Mouse (Mus musculus): ENCODE results near the gene Mdm2. TPM values are rescaled to one million over a fixed set of nuclear protein-coding genes. Genes with fewer than 3 reads are reported as not detected.
A peak's percentile ranks its signal among the peaks of the same experiment; 100 is the strongest.

The Mdm2 gene
- polyA plus RNA-seq, 1 experiment from 2014 or later, result 56.0 TPM

DNA sequence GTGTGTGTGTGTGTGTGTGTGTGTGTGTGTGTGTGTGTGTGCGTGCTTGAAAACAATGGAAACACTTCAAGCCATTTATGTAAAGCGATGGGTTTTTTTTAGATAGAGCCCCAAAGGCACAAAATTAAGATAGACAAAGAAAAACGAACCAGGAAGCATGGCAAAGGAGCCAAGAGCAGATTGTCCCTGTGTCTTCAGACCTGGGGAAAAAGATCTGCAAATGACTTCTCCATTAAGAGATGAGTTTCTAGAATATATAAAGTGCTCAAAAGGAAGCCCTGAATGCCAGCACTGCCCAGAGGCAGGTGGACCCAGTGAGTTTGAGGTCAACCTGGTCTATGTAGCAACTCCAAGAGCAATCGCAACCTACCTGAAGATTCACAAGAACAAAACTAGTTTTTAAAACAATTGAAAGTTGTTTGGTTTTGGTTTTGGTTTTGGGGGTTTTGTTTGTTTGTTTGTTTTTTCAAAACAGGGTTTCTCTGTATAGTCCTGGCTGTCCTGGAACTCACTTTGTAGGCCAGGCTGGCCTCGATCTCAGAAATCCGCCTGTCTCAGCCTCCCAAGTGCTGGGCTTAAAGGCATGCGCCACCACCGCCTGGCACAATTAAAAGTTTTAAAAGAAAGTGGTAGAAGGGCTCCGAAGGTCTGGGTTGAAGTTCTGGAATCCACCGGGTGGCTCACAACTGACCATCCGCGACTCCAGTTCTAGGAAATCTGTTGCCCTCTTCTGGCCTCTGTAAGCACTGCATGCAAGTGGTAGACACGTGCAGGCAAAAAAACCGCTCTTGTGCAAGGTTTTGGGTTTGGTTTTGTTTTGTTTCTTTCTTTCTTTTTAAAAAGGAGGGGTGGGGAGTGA lies 28.3 kb downstream of the Mdm2 start:
- H3K27me3 ChIP-seq (replicated peaks; ENCODE audit: control insufficient read depth, insufficient read depth, low read length), result no peaks in the 10 kb centered on the region
- no peak overlapping the region for H3K9ac ChIP-seq (ENCODE audit: low read depth, low read length)
- DNase-seq (ENCODE audit: low spot score) (no peak), ATAC-seq (replicated peaks; ENCODE audit: low FRiP score) (no peak)
- no peak overlapping the region for H3K4me2 ChIP-seq
- H3K4me3 ChIP-seq (ENCODE audit: low read depth, low read length), result no peak overlapping the region
- WGBS, result 58% methylated on average over 14 of the region's 14 CpGs
- H3K9me3 ChIP-seq (ENCODE audit: control insufficient read depth, low read length), result no peaks in the 10 kb centered on the region
- H3K36me3 ChIP-seq (ENCODE audit: control insufficient read depth, insufficient read depth, low read length), result no peaks in the 10 kb centered on the region
- H3K27ac ChIP-seq (ENCODE audit: low read depth, low read length), result no peak overlapping the region
- peaks cover 14% of the 10 kb centered on the region for H3K4me1 ChIP-seq (replicated peaks; ENCODE audit: control insufficient read depth, insufficient read depth, low read length)

DNA sequence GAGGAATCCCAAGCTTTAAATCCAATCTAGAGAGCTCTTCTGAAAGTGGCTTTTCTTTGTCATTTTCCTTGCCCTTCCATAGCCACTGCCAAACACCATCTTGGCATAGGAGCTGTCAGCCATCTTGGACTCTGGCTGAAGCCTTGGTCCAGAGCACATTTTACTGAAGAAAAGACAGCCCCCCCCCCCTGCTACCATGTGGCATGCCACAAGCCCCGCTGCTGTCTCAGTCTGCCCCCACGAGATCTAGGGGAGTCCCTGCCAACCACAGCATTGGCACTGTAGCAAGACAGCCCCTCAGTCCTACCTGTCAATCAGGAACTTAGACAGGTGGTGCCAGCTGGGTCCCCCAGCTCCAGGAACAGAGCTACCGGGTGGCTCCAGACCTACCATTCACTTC lies 29.0 kb downstream of the Mdm2 start:
- no peak overlapping the region for H3K27ac ChIP-seq (ENCODE audit: low read depth, low read length)
- no peak for ATAC-seq (replicated peaks; ENCODE audit: low FRiP score)
- 84% methylated on average over 3 of the region's 3 CpGs for WGBS

DNA sequence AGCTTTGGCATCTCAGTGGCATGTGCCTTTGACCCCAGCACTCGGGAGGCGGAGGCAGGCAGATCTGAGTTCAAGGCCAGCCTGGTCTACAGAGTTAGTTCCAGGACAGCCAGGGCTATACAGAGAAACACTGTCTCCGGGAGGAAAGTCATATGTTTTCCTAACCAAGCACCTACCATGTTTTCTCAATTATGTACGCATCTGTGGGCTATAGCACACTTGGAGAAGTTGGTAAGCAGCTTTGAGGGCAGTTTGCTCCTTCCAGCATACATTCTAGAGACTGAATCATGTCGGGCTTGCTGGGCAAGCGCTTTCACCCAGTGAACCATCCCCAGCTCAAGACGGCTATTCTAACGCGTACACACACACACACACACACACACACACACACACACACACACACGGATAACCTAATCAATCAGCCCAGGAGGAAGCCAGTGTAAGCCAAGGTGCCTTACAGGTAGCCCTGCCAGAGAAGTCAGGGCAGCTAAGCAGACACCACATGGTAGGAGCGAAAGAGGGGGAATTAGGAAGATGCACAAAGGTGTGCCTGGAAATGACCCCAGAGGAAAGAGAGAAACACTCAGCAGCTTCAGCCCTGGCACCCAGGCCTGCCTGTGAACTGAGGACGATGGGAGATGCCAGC lies 29.6 kb downstream of the Mdm2 start:
- no peaks in the 10 kb centered on the region for H3K9me3 ChIP-seq (ENCODE audit: control insufficient read depth, low read length)
- no peak overlapping the region for H3K27ac ChIP-seq (ENCODE audit: low read depth, low read length)
- 85% methylated on average over 12 of the region's 12 CpGs for WGBS
- no peak for ATAC-seq (replicated peaks; ENCODE audit: low FRiP score)
- H3K27me3 ChIP-seq (replicated peaks; ENCODE audit: control insufficient read depth, insufficient read depth, low read length), result no peaks in the 10 kb centered on the region
- H3K4me2 ChIP-seq, result no peak overlapping the region
- no peak for DNase-seq (ENCODE audit: low spot score)
- no peak overlapping the region for H3K4me3 ChIP-seq (ENCODE audit: low read depth, low read length)
- peaks cover 22% of the 10 kb centered on the region for H3K4me1 ChIP-seq (replicated peaks; ENCODE audit: control insufficient read depth, insufficient read depth, low read length)
- no peak overlapping the region for H3K9ac ChIP-seq (ENCODE audit: low read depth, low read length)
- no peaks in the 10 kb centered on the region for H3K36me3 ChIP-seq (ENCODE audit: control insufficient read depth, insufficient read depth, low read length)

More for the DNA sequence above, 29.0 kb downstream of the Mdm2 start:
- Histone ChIP-seq H3K9ac (ENCODE audit: low read depth, low read length) (no peak overlapping the region), H3K9me3 (ENCODE audit: control insufficient read depth, low read length) (no peaks in the 10 kb centered on the region), H3K4me3 (ENCODE audit: low read depth, low read length) (no peak overlapping the region), H3K4me2 (no peak overlapping the region), H3K27me3 (replicated peaks; ENCODE audit: control insufficient read depth, insufficient read depth, low read length) (no peaks in the 10 kb centered on the region), H3K4me1 (replicated peaks; ENCODE audit: control insufficient read depth, insufficient read depth, low read length) (peaks cover 17% of the 10 kb centered on the region), H3K36me3 (ENCODE audit: control insufficient read depth, insufficient read depth, low read length) (no peaks in the 10 kb centered on the region)
- DNase-seq (ENCODE audit: low spot score), result no peak

DNA sequence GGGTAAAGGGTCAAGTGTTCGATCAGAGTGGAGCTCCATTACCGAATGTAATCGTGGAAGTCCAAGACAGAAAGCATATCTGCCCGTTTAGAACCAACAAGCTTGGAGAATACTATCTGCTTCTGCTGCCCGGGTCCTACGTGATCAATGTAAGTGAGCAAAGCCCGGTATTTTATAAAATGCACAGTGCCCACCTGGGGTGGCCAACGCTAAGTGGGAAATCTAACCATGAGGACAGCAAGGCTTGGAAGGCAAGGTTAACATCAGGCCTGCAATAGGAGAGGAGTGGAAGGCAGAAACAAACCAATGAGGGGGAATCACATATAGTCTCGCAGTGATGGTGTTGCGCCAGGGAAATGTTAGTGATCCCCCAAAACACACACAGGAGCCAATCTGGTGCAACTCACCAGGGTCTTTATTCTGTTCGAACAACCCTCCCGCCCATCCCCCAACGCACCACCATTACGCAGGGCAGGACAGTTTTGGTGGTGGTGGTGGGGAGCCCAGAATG lies 30.5 kb downstream of the Mdm2 start:
- no peaks in the 10 kb centered on the region for H3K27me3 ChIP-seq (replicated peaks; ENCODE audit: control insufficient read depth, insufficient read depth, low read length)
- H3K4me2 ChIP-seq, result no peak overlapping the region
- peaks cover 22% of the 10 kb centered on the region for H3K4me1 ChIP-seq (replicated peaks; ENCODE audit: control insufficient read depth, insufficient read depth, low read length)
- H3K9ac ChIP-seq (ENCODE audit: low read depth, low read length), result no peak overlapping the region
- 91% methylated on average over 14 of the region's 14 CpGs for WGBS
- H3K9me3 ChIP-seq (ENCODE audit: control insufficient read depth, low read length), result no peaks in the 10 kb centered on the region
- no peak for ATAC-seq (replicated peaks; ENCODE audit: low FRiP score)
- H3K36me3 ChIP-seq (ENCODE audit: control insufficient read depth, insufficient read depth, low read length), result no peaks in the 10 kb centered on the region
- no peak overlapping the region for H3K27ac ChIP-seq (ENCODE audit: low read depth, low read length)
- no peak for DNase-seq (ENCODE audit: low spot score)
- H3K4me3 ChIP-seq (ENCODE audit: low read depth, low read length), result no peak overlapping the region

DNA sequence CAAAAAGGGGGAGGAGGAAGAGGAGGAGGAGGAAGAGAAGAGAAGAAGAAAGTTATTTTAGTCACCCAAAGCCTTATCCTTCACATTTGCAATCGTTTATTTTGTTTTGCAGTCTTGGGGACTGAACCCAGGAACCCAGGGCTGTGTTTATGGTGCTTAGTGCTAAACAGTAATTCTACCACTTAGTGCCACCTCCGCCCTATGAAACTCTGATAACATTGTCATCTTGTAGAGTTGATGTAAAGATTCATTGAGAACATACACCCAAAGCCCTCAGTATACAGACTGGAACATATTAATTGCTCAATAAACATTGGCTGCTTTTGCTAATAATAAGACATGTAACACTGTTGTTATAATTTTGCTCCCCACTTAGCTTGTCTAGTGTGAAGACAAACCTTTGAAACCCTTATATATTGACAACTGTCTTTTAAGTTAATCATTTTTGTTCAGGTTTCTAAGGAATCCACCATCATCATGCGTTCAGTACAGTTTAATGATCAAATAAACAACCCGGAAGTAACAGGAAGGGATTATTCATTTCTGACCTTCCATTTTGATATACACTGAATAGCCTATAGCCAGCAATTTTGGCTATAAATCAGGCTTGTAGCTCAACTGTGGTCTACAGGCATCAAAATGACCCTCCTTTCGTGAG lies 31.4 kb downstream of the Mdm2 start:
- H3K27ac ChIP-seq (ENCODE audit: low read depth, low read length), result no peak overlapping the region
- H3K4me2 ChIP-seq, result no peak overlapping the region
- H3K27me3 ChIP-seq (replicated peaks; ENCODE audit: control insufficient read depth, insufficient read depth, low read length), result no peaks in the 10 kb centered on the region
- H3K4me1 ChIP-seq (replicated peaks; ENCODE audit: control insufficient read depth, insufficient read depth, low read length), result peaks cover 22% of the 10 kb centered on the region
- no peaks in the 10 kb centered on the region for H3K36me3 ChIP-seq (ENCODE audit: control insufficient read depth, insufficient read depth, low read length)
- H3K9me3 ChIP-seq (ENCODE audit: control insufficient read depth, low read length), result no peaks in the 10 kb centered on the region
- WGBS, result 82% methylated on average over 5 of the region's 5 CpGs
- H3K9ac ChIP-seq (ENCODE audit: low read depth, low read length), result no peak overlapping the region
- DNase-seq (ENCODE audit: low spot score) (no peak), ATAC-seq (replicated peaks; ENCODE audit: low FRiP score) (no peak)
- no peak overlapping the region for H3K4me3 ChIP-seq (ENCODE audit: low read depth, low read length)

DNA sequence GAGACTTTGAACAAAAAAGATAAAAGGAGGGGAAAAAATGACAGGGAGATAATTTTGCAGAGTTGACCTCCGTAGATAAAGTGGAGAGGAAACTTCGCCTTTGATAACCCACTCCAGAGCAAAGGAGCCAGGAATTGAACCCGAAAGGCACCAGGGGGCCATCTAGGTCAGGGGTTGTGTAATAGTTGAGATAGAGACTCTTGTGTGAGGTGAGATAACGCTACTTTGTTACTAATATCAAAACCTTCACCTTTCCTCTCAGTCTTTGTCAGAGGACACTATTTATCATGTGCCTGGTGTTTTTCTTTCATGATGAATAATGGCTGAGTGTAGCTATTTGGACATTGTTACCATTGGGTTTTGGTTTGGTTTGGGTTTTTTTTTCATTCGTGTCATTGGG lies 32.2 kb downstream of the Mdm2 start:
- Histone ChIP-seq H3K4me2 (no peak overlapping the region; the same call in 1 of the 2 replicates), H3K4me3 (ENCODE audit: low read depth, low read length) (no peak overlapping the region), H3K27ac (ENCODE audit: low read depth, low read length) (peak overlapping the region; percentile 60; the same call in 1 of the 2 replicates), H3K9ac (ENCODE audit: low read depth, low read length) (no peak overlapping the region), H3K9me3 (ENCODE audit: control insufficient read depth, low read length) (no peaks in the 10 kb centered on the region), H3K27me3 (replicated peaks; ENCODE audit: control insufficient read depth, insufficient read depth, low read length) (no peaks in the 10 kb centered on the region), H3K4me1 (replicated peaks; ENCODE audit: control insufficient read depth, insufficient read depth, low read length) (peaks cover 22% of the 10 kb centered on the region), H3K36me3 (ENCODE audit: control insufficient read depth, insufficient read depth, low read length) (no peaks in the 10 kb centered on the region)
- DNase-seq (ENCODE audit: low spot score) (no peak), ATAC-seq (replicated peaks; ENCODE audit: low FRiP score) (peak; percentile 75)
- WGBS, result 31% methylated on average over 5 of the region's 5 CpGs

DNA sequence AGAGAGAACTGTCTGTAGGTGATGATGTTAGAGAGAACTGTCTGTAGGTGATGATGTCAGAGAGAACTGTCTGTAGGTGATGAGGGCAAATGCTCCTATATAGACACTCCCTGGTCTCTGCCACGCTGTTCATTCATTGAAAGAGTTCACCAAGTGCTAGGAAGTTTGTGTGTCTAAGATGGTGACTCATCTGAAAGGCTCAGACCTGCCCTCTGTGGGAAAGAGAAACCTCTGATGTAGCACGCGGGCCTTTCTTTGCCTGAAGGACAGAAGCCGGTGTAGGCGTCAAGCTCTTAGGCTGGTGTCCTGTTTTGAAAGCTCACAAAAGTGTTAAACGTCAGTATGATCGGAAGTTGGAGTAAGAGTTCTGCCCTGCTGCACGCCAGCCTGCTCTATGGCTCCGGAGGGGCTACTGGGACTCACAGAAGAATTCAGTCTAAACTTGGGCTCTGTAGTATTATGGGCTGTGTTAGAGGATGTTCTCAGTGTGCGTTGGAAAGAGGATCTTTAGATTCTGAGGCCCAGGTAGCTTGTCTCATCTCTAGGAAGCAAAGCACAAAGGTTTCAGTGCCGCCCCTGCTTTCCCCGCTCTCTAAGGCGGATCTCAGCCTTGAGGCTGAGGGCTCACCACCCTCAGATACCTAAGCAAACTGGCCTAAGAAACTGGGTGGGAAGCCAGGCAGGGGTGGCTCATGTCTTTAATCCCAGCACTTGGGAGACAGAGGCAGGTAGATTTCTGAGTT lies 32.9 kb downstream of the Mdm2 start:
- no peaks in the 10 kb centered on the region for H3K9me3 ChIP-seq (ENCODE audit: control insufficient read depth, low read length)
- peak; percentile 18 for ATAC-seq (replicated peaks; ENCODE audit: low FRiP score)
- WGBS, result 74% methylated on average over 13 of the region's 13 CpGs
- peaks cover 22% of the 10 kb centered on the region for H3K4me1 ChIP-seq (replicated peaks; ENCODE audit: control insufficient read depth, insufficient read depth, low read length)
- no peak overlapping the region for H3K4me3 ChIP-seq (ENCODE audit: low read depth, low read length)
- no peak overlapping the region for H3K9ac ChIP-seq (ENCODE audit: low read depth, low read length)
- H3K27me3 ChIP-seq (replicated peaks; ENCODE audit: control insufficient read depth, insufficient read depth, low read length), result no peaks in the 10 kb centered on the region
- no peak overlapping the region; the same call in 1 of the 2 replicates for H3K4me2 ChIP-seq
- H3K27ac ChIP-seq (ENCODE audit: low read depth, low read length), result peak overlapping the region; percentile 60; the same call in 1 of the 2 replicates
- H3K36me3 ChIP-seq (ENCODE audit: control insufficient read depth, insufficient read depth, low read length), result no peaks in the 10 kb centered on the region
- DNase-seq (ENCODE audit: low spot score), result no peak

DNA sequence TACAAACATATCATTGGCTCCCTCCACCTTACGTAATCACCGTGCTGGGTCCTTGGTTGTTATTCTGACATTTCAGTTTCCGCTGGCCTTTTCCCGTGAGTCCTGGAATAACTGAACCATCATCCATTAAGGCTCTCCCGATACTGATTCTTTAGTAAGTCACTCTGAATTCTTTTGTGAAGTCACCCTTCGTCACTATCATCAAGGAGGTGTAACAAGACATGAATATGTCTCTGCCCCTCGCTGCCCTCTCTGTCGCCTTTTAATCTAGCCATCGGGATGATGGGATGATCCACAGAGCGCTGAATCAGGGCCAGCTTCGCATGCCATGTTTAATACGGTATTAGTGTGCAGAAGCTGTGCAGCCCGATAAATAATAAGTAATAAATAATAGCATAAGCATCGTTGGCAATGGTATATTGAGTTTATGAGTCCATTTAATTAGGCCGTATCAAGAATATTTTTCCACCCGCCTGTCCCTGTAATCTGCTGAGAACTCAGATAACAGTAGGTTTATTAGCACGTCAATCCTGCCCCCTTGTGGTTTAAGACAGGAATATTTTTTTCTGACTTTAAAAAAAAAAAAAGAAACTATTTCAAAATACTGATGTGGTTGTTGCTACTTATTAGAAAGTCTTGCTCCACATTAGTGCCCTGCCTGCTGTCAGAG lies 33.8 kb downstream of the Mdm2 start:
- Histone ChIP-seq H3K36me3 (ENCODE audit: control insufficient read depth, insufficient read depth, low read length) (no peaks in the 10 kb centered on the region), H3K27ac (ENCODE audit: low read depth, low read length) (no peak overlapping the region), H3K4me1 (replicated peaks; ENCODE audit: control insufficient read depth, insufficient read depth, low read length) (peaks cover 22% of the 10 kb centered on the region), H3K4me2 (peak overlapping the region; percentile 68), H3K9me3 (ENCODE audit: control insufficient read depth, low read length) (no peaks in the 10 kb centered on the region), H3K9ac (ENCODE audit: low read depth, low read length) (no peak overlapping the region), H3K27me3 (replicated peaks; ENCODE audit: control insufficient read depth, insufficient read depth, low read length) (no peaks in the 10 kb centered on the region), H3K4me3 (ENCODE audit: low read depth, low read length) (peak overlapping the region; percentile 26; the same call in 1 of the 2 replicates)
- no peak for ATAC-seq (replicated peaks; ENCODE audit: low FRiP score)
- 31% methylated on average over 17 of the region's 17 CpGs for WGBS
- no peak for DNase-seq (ENCODE audit: low spot score)
